Mouse (Mus musculus): Measurements from ENCODE around the gene Fbxw11. TPM values are rescaled to one million over a fixed set of nuclear protein-coding genes. Genes with fewer than 3 reads are reported as not detected.
A peak's percentile ranks its signal among the peaks of the same experiment; 100 is the strongest.
"Not testable (repeated sequence)": the region's sequence is repeated elsewhere in the genome, so short reads cannot be mapped to it uniquely, and the experiment has no call there.

Fbxw11 gene
- total RNA-seq, 2 experiments from 2014 or later, result 63.4 to 71.3 TPM

- DNase-seq (ENCODE audit: low spot score in 2 of 2), result no peak
These were observed 19.6 kb downstream of the Fbxw11 start for GRCm38 (mm10) chr11:32662082-32662656.

- no peak for DNase-seq (ENCODE audit: low spot score in 2 of 2)
These were observed 23.1 kb downstream of the Fbxw11 start for GRCm38 (mm10) chr11:32665639-32666038.

GRCm38 (mm10) chr11:32666983-32667382 is 24.5 kb downstream of the Fbxw11 start:
- DNase-seq (ENCODE audit: low spot score in 2 of 2), result no peak

GRCm38 (mm10) chr11:32671480-32671879 is 29.0 kb downstream of the Fbxw11 start:
- no peak for DNase-seq (ENCODE audit: low spot score in 2 of 2)

- no peak for DNase-seq (ENCODE audit: low spot score in 2 of 2)
These were observed 34.3 kb downstream of the Fbxw11 start for GRCm38 (mm10) chr11:32676777-32677176.

- no peak for DNase-seq (ENCODE audit: low spot score in 2 of 2)
These were observed 35.3 kb downstream of the Fbxw11 start for GRCm38 (mm10) chr11:32677811-32678210.

GRCm38 (mm10) chr11:32679091-32679490 is 36.6 kb downstream of the Fbxw11 start:
- DNase-seq (ENCODE audit: low spot score in 2 of 2), result not testable (repeated sequence)

- no peak for DNase-seq (ENCODE audit: low spot score in 2 of 2)
These were observed 37.5 kb downstream of the Fbxw11 start for GRCm38 (mm10) chr11:32680014-32680413.

GRCm38 (mm10) chr11:32681192-32681795 is 38.8 kb downstream of the Fbxw11 start:
- no peak for DNase-seq (ENCODE audit: low spot score in 2 of 2)

- DNase-seq (ENCODE audit: low spot score in 2 of 2), result no peak
These were observed 40.0 kb downstream of the Fbxw11 start for GRCm38 (mm10) chr11:32682335-32683102.

GRCm38 (mm10) chr11:32684690-32685254 is 42.2 kb downstream of the Fbxw11 start:
- DNase-seq (ENCODE audit: low spot score in 2 of 2), result no peak

- no peak for DNase-seq (ENCODE audit: low spot score in 2 of 2)
These were observed 45.8 kb downstream of the Fbxw11 start for GRCm38 (mm10) chr11:32688245-32688855.

GRCm38 (mm10) chr11:32689510-32689909 is 47.0 kb downstream of the Fbxw11 start:
- DNase-seq (ENCODE audit: low spot score in 2 of 2), result no peak

GRCm38 (mm10) chr11:32692834-32693233 is 50.3 kb downstream of the Fbxw11 start:
- DNase-seq (ENCODE audit: low spot score in 2 of 2), result no peak

- peak in 1 of 2 experiments; percentile 22 for DNase-seq (ENCODE audit: low spot score in 2 of 2)
These were observed 51.1 kb downstream of the Fbxw11 start for GRCm38 (mm10) chr11:32693431-32694141.

GRCm38 (mm10) chr11:32694322-32695003 is 51.9 kb downstream of the Fbxw11 start:
- not testable (repeated sequence) for DNase-seq (ENCODE audit: low spot score in 2 of 2)

- DNase-seq (ENCODE audit: low spot score in 2 of 2), result no peak
These were observed 54.0 kb downstream of the Fbxw11 start for GRCm38 (mm10) chr11:32696446-32697090.

GRCm38 (mm10) chr11:32697695-32698094 is 55.2 kb downstream of the Fbxw11 start:
- no peak for DNase-seq (ENCODE audit: low spot score in 2 of 2)

- no peak for DNase-seq (ENCODE audit: low spot score in 2 of 2)
These were observed 57.5 kb downstream of the Fbxw11 start for GRCm38 (mm10) chr11:32699913-32700493.
